Mouse (Mus musculus): Measurements from ENCODE around the gene Ahctf1. TPM values are rescaled to one million over a fixed set of nuclear protein-coding genes. Genes with fewer than 3 reads are reported as not detected.
"Not testable (repeated sequence)": the region's sequence is repeated elsewhere in the genome, so short reads cannot be mapped to it uniquely, and the experiment has no call there.

Ahctf1 gene
- polyA plus RNA-seq, 1 experiment from 2014 or later: 32.9 TPM

DNA sequence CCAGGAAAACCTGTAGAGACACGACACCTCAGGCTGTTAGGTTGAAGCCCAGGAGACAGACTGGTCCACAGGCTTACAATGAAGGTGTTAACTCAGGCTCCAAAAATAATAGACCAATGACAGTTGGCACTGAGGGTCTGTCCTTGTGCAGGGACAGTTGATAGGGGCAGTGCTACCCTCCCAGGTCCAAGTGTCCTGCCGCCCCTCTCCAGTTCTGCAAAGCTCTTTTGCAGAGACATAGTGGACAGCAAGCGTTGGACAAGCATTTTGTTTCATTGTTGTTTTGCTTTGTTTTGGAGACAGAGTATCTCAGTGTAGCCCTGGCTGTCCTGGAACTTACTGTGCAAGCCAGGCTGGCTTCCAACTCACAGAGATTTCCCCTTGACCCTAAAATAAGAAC lies 72.1 kb downstream of the Ahctf1 start:
- no peak for ATAC-seq (ENCODE audit: low FRiP score)
- H3K9me3 ChIP-seq: no peaks in the 10 kb centered on the region
- 93% methylated on average over 3 of the region's 3 CpGs for WGBS

DNA sequence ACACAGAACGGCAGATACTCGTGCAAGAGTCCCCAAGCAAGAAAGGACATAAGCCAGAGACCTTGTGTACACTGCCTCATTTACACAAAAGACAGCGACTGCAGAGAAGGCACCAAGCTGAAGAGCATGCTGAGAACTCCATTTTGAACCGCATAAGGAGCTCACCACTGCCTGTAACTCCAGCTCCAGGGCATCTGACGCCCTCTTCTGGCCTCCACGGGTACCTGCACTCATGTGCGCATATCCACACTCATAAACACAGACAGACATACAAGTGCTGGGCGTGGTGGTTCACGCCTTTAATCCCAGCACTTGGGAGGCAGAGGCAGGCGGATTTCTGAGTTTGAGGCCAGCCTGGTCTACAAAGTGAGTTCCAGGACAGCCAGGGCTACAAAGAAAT lies 74.8 kb downstream of the Ahctf1 start:
- H3K27ac ChIP-seq: no peak overlapping the region
- no peaks in the 10 kb centered on the region for H3K36me3 ChIP-seq (replicated peaks)
- 86% methylated on average over 10 of the region's 10 CpGs for WGBS
- no peak overlapping the region for H3K4me3 ChIP-seq (replicated peaks)
- no peaks in the 10 kb centered on the region for H3K4me1 ChIP-seq
- H3K9ac ChIP-seq: no peak overlapping the region
- no peaks in the 10 kb centered on the region for H3K9me3 ChIP-seq
- no peak overlapping the region for H3K4me2 ChIP-seq
- no peak for ATAC-seq (ENCODE audit: low FRiP score)
- no peaks in the 10 kb centered on the region for H3K27me3 ChIP-seq

More for the DNA sequence above, 72.1 kb downstream of the Ahctf1 start:
- Histone ChIP-seq H3K27me3 (no peaks in the 10 kb centered on the region), H3K36me3 (replicated peaks) (no peaks in the 10 kb centered on the region), H3K4me2 (no peak overlapping the region), H3K9ac (no peak overlapping the region), H3K27ac (no peak overlapping the region), H3K4me3 (replicated peaks) (no peak overlapping the region), H3K4me1 (no peaks in the 10 kb centered on the region)

DNA sequence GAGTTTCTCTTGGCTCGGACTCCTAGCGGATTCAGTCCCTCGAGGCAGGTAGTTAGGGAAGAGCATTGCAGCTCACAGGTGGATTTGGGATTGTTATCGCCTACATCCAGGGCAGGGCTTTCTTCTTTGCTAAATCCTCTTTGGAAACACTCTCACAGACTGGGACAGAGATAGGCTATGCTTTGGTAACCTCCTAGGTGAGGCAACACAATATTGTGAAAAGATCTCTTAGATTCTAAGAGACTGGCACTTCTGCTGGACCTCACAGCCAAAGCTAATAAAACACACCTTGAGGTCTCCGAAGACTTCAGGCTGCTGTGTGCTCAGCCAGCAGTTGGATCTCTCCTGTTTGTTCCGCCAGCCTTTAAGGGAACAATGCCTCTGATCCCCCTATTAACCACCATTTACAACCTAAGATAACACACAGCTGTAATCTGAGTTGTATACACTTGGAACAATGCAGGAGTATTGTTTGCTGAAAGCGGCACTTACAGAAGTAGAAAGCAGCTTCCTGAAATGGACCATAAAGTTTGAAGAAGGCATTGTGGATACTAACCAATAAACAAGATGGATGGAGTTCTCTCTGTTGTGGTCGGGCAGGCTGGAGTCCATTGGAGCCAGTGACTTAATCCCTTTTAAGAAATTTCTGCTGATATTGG lies 80.5 kb downstream of the Ahctf1 start:
- no peaks in the 10 kb centered on the region for H3K9me3 ChIP-seq
- no peak overlapping the region for H3K4me2 ChIP-seq
- no peaks in the 10 kb centered on the region for H3K27me3 ChIP-seq
- no peak overlapping the region for H3K27ac ChIP-seq
- WGBS: 72% methylated on average over 8 of the region's 8 CpGs
- no peak overlapping the region for H3K4me3 ChIP-seq (replicated peaks)
- no peaks in the 10 kb centered on the region for H3K36me3 ChIP-seq (replicated peaks)
- no peak overlapping the region for H3K9ac ChIP-seq
- ATAC-seq (ENCODE audit: low FRiP score): no peak
- no peaks in the 10 kb centered on the region for H3K4me1 ChIP-seq

DNA sequence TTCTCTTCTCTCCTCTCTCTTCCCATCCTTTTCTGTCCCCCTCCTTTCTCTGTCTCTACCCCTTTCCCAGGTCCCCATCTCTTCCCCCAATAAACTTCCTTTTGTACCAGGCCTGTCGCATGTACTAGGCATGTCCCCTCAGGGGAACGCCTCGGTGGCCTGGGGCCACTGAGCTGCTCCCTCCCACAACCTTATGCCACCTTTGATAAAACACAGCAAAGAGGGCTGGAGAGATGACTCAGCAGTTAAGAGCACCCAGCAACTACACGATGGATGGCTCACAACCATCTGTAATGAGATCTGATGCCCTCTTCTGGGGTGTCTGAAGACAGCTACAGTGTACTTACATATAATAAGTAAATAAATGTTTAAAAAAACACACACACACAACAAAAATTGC lies 87.7 kb downstream of the Ahctf1 start:
- Histone ChIP-seq H3K4me2 (no peak overlapping the region), H3K9ac (no peak overlapping the region), H3K9me3 (no peaks in the 10 kb centered on the region), H3K36me3 (replicated peaks) (no peaks in the 10 kb centered on the region), H3K27ac (no peak overlapping the region), H3K27me3 (no peaks in the 10 kb centered on the region), H3K4me1 (no peaks in the 10 kb centered on the region), H3K4me3 (replicated peaks) (no peak overlapping the region)
- no peak for ATAC-seq (ENCODE audit: low FRiP score)
- 93% methylated on average over 4 of the region's 4 CpGs for WGBS

DNA sequence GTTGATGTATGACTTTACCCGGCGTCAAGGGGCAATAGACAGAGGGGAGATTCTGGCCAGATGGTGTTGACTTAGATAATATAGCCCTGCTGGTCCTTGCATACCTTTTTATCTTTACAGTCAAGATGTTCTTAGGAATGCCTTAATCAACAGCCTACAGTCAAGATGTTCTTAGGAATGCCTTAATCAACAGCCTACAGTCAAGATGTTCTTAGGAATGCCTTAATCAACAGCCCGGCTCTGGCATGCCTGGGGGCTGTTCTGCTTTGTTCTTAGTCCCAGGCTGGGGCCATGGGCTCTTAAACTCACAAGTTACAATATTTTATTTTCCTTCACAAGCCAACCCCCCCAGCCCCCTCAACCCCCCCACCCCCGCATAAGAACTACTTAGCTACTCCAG lies 88.2 kb downstream of the Ahctf1 start:
- not testable (repeated sequence) for H3K9me3 ChIP-seq; H3K4me2 ChIP-seq; H3K27me3 ChIP-seq; H3K27ac ChIP-seq; ATAC-seq (ENCODE audit: low FRiP score); H3K36me3 ChIP-seq (replicated peaks); H3K4me1 ChIP-seq; H3K9ac ChIP-seq; H3K4me3 ChIP-seq (replicated peaks)
- 98% methylated on average over 4 of the region's 4 CpGs for WGBS

DNA sequence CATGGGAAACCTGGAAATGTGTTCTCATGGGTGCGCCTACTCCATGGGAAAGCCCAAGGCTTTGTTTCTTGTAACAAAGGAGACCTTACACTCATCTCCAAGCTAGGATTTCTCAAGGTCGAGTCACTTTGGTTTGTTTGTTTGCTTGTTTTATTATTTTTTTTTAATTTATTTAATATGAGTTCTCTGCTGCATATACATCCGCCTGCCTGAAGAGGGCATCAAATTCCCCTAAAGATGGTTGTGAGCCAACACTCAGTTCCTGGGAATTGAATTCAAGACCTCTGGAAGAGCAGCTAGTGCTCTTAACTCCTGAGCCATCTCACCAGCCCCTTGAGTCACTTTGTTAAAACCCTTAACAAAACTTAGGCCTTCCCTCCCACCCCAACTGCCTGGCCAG lies 90.1 kb downstream of the Ahctf1 start:
- Histone ChIP-seq H3K4me3 (replicated peaks) (no peak overlapping the region), H3K9me3 (no peaks in the 10 kb centered on the region), H3K4me1 (no peaks in the 10 kb centered on the region), H3K27me3 (no peaks in the 10 kb centered on the region), H3K9ac (no peak overlapping the region), H3K36me3 (replicated peaks) (no peaks in the 10 kb centered on the region), H3K4me2 (no peak overlapping the region), H3K27ac (no peak overlapping the region)
- WGBS: 93% methylated on average over 3 of the region's 3 CpGs
- ATAC-seq (ENCODE audit: low FRiP score): no peak

DNA sequence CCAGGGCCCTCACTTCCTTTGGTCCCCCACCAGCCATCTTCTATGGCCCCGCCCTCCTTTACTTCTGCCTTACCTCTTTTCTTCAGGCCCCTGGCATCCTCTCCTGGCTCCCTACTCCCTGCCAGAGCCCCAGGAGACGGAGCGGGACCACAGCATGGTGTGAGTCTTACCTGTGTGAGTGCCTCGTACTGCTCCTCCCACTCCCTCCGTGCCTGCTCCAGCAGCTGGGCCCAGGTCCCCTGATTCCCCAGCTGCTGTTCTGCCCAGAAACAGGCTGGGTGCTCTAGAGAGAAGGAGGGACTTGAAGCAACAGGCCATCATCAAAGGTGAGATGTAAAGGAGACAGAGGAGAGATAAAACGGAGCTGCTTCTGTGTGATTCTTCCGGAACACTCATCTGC lies 90.8 kb downstream of the Ahctf1 start:
- Histone ChIP-seq H3K9ac (no peak overlapping the region), H3K4me2 (no peak overlapping the region), H3K36me3 (replicated peaks) (no peaks in the 10 kb centered on the region), H3K27me3 (no peaks in the 10 kb centered on the region), H3K4me3 (replicated peaks) (no peak overlapping the region), H3K27ac (no peak overlapping the region), H3K9me3 (no peaks in the 10 kb centered on the region), H3K4me1 (no peaks in the 10 kb centered on the region)
- no peak for ATAC-seq (ENCODE audit: low FRiP score)
- WGBS: 87% methylated on average over 7 of the region's 7 CpGs

DNA sequence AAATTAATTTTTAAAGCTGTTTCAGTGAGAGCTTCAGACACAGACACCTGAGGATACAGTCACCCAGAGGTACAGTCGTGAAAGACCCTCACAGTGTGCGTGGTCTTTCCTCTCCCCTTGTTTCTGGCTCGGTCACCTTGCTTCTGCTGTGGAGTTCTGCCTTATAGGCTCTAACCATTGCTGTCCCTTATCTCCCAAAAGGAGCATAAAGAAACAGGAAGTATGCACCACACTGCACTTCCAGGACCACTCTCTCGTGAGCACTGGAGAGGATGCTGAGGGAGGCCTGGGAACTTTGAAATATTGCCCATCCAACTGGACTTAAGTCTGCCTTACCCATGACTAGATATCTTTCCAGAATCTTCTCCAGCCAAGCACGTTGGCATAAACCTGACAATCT lies 92.7 kb downstream of the Ahctf1 start:
- Histone ChIP-seq H3K27ac (no peak overlapping the region), H3K4me2 (no peak overlapping the region), H3K9ac (no peak overlapping the region), H3K27me3 (no peaks in the 10 kb centered on the region), H3K4me3 (replicated peaks) (no peak overlapping the region), H3K9me3 (no peaks in the 10 kb centered on the region), H3K36me3 (replicated peaks) (no peaks in the 10 kb centered on the region), H3K4me1 (no peaks in the 10 kb centered on the region)
- no peak for ATAC-seq (ENCODE audit: low FRiP score)
- 96% methylated on average over 5 of the region's 5 CpGs for WGBS

DNA sequence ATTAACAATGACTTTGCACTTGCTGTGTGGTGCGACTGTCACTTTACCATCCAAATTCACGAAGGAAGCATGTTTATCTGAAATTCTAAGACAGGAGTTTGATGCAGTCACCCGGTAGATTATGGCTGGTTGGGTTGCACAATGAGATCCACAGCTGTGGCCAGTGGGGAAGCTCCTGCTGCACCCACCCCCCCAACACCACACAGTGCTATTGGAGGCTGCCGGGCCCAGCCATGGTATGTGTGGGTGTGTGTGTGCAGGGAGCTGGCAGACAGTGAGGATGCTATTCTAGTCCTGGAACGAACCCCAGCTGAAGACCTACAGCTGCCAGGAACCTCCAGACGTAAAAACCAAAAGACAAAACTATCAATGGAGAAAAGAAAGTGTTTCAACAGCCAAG lies 94.1 kb downstream of the Ahctf1 start:
- Histone ChIP-seq H3K9ac (no peak overlapping the region), H3K4me3 (replicated peaks) (no peak overlapping the region), H3K9me3 (no peaks in the 10 kb centered on the region), H3K27ac (no peak overlapping the region), H3K4me2 (no peak overlapping the region), H3K4me1 (no peaks in the 10 kb centered on the region), H3K27me3 (no peaks in the 10 kb centered on the region), H3K36me3 (replicated peaks) (no peaks in the 10 kb centered on the region)
- WGBS: 86% methylated on average over 6 of the region's 6 CpGs
- no peak for ATAC-seq (ENCODE audit: low FRiP score)

DNA sequence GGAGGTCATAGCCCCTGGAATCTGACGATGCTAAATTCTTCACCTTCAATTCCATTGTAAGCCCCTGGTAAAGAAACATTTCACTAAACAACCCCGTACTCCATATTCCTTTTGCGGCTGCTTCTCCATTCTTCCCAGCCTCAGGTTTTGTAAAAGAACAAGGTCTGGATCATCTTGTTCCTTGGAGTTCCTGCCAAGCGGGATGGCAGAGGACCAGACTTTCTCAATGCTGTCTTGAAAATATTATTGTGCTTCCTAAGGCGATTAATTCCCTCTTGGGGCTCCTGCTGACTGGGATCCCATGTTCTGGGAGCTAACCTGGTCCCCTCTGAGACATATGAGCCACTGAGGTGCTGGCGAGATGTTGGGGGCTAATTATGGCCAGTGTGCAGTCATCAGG lies 98.3 kb downstream of the Ahctf1 start:
- ATAC-seq (ENCODE audit: low FRiP score): no peak
- Histone ChIP-seq H3K27me3 (no peaks in the 10 kb centered on the region), H3K4me1 (no peaks in the 10 kb centered on the region), H3K27ac (no peak overlapping the region), H3K9me3 (no peaks in the 10 kb centered on the region), H3K9ac (no peak overlapping the region), H3K4me2 (no peak overlapping the region), H3K4me3 (replicated peaks) (no peak overlapping the region), H3K36me3 (replicated peaks) (no peaks in the 10 kb centered on the region)
- 87% methylated on average over 6 of the region's 6 CpGs for WGBS

DNA sequence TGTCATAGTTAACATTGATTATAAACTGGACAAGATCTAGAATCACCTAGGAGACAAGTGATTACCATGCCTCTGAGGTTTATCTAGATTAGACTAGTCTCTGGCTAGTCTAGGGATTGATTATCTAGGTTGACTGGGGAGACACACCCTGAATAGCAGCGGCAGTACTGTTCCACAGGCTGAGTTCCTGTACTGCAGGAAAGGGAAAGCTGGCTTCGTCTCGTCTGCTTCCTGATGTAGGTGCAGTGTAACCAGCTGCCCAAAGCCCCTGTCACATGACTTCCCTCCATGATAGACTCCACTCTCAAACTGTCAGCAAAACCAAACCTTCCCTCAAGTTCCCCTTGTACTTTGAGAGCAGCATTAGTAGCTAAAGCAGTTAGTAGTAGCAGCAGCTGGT lies 99.3 kb downstream of the Ahctf1 start:
- no peak for ATAC-seq (ENCODE audit: low FRiP score)
- Histone ChIP-seq H3K4me1 (no peaks in the 10 kb centered on the region), H3K27ac (no peak overlapping the region), H3K9me3 (no peaks in the 10 kb centered on the region), H3K36me3 (replicated peaks) (no peaks in the 10 kb centered on the region), H3K9ac (no peak overlapping the region), H3K27me3 (no peaks in the 10 kb centered on the region), H3K4me2 (no peak overlapping the region), H3K4me3 (replicated peaks) (no peak overlapping the region)
- WGBS: 85% methylated on average over 3 of the region's 3 CpGs

All from forebrain, embryonic 12.5 days (tissue).